Mouse (Mus musculus) stomach, embryonic 16.5 days (tissue): Measurements from ENCODE around the gene Zfp677. TPM values are rescaled to one million over a fixed set of nuclear protein-coding genes. Genes with fewer than 3 reads are reported as not detected.
"Not testable (repeated sequence)": the region's sequence is repeated elsewhere in the genome, so short reads cannot be mapped to it uniquely, and the experiment has no call there.

Experiments used
- ATAC-seq: fragments of 200-750 bp; cut with Nextera tagmentation; 2 replicates; pipeline ENCODE4 v1.8.0; 2017; ENCODE audit warnings: moderate number of reproducible peaks, moderate TSS enrichment; ENCODE audit not compliant: insufficient read depth, low FRiP score
- H3K27ac ChIP-seq: fragments of 300-500 bp; sonication (generic); 2 replicates; pipeline ENCODE4 v1.5.1; 2014; ENCODE audit warnings: low read length
- H3K27me3 ChIP-seq: fragments of 300-500 bp; sonication (generic); 2 replicates; pipeline ENCODE4 v1.6.1; 2014; ENCODE audit warnings: low read length, control low read depth, mixed read lengths; ENCODE audit not compliant: control insufficient read depth, insufficient read depth
- H3K36me3 ChIP-seq: fragments of 300-500 bp; sonication (generic); 2 replicates; pipeline ENCODE4 v1.6.1; 2014; ENCODE audit warnings: low read length; ENCODE audit not compliant: control insufficient read depth, insufficient read depth
- H3K4me1 ChIP-seq: fragments of 300-500 bp; sonication (generic); 2 replicates; pipeline ENCODE4 v1.6.1; 2014; ENCODE audit warnings: low read length, control low read depth, mixed read lengths; ENCODE audit not compliant: control insufficient read depth, insufficient read depth
- H3K4me2 ChIP-seq: fragments of 300-500 bp; sonication (generic); 2 replicates; pipeline ENCODE4 v1.6.1; 2014; ENCODE audit warnings: low read depth, low read length, mixed read lengths
- H3K4me3 ChIP-seq: fragments of 300-500 bp; sonication (generic); replicated peaks from 2 replicates; pipeline ENCODE4 v1.5.1; 2014; ENCODE audit warnings: mild to moderate bottlenecking, low read length
- H3K9ac ChIP-seq: fragments of 300-500 bp; sonication (generic); 2 replicates; pipeline ENCODE4 v1.6.1; 2014; ENCODE audit warnings: low read length
- H3K9me3 ChIP-seq: fragments of 300-500 bp; sonication (generic); replicated peaks from 2 replicates; pipeline ENCODE4 v1.6.1; 2016; ENCODE audit warnings: low read length, control low read depth; ENCODE audit not compliant: control insufficient read depth
- WGBS: fragments of 180-500 bp; shearing (Covaris S2); extraction: QIAGEN DNeasy Blood & Tissue Kit; methylation state at CpG from one replicate; pipeline ENCODE4 v1.1.7; 2014; 5-methylcytosine and 5-hydroxymethylcytosine counted together
- polyA plus RNA-seq: library from polyadenylated mRNA; unstranded; fragments of >200 nt; fragmentation: Nextera tagmentation; extraction: Ambion mirVana; gene quantifications from 2 replicates; pipeline ENCODE4 v1.2.1, GENCODE M21; 2015

The Zfp677 gene
- 3.4 and 3.6 TPM in 2 replicates for polyA plus RNA-seq

DNA sequence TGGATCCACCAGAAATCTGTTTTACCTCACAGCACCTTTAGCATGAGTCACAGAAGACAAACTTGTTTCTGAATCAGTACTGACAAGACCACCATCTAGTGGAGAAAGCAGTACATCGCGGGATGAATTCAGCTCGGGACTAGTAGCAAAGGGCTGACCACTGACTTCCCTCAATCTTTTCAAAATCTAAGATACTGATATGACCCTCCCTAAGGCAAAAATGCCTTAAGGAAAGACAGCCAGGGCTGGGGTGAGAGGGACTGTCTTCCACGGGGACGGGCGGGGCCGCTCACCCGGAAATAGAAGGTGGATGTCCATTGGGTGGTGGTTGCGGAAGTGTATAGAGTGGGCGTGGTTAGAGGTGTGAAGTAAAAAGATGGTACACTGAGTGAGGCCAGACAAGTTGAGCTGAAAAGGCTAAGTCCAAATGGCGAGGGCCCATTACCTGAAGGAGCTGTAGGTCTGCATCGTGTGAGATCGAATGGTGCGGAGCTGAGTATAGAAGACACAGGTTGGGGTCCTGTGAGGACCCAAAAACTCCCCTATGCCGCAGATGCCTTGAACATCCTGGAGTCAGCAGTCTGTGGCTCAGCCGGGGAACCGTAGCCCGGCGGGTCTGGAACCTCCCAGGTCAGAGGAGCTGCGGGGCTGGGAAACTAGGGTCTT is at the start of gene Zfp677:
Gene Zfp677, plus strand, starts transcription at position 358 of the 666 bp plus-strand sequence.
- H3K4me3 ChIP-seq: peak within 1 kb of the TSS; percentile 65
- no peaks in the 10 kb centered on the region for H3K36me3 ChIP-seq
- peak within 1 kb of the TSS; percentile 95 for H3K4me2 ChIP-seq
- no peaks in the 10 kb centered on the region for H3K27me3 ChIP-seq
- peak within 1 kb of the TSS; percentile 46 for H3K27ac ChIP-seq
- no peaks in the 10 kb centered on the region for H3K4me1 ChIP-seq
- WGBS: 4% methylated on average over 20 of the region's 20 CpGs
- peak within 1 kb of the TSS; percentile 75 for H3K9ac ChIP-seq
- ATAC-seq: peak; percentile 99
- H3K9me3 ChIP-seq: no peaks in the 10 kb centered on the region

DNA sequence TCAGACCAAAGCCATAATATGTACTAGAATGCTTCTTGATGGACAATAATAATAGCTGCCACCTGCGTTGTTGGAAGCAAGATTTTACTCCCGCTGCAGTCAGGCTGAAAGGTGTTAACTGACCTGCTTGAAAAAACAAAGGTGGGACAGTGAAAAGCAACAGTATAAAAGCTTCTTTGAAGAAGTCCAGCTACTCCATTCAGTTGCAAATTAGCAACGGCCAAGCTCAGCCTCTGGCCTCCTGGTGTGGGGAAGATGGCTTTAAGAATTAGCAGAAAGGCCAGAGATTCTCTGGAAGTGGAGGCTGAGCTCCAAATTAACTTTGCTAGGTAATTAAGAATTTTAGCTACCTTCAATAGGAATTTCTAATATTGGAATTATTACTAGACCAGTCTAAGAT is 15.5 kb upstream of the Zfp677 start:
- ATAC-seq, H3K9ac ChIP-seq, H3K36me3 ChIP-seq, H3K27me3 ChIP-seq, H3K4me2 ChIP-seq, H3K4me3 ChIP-seq, H3K27ac ChIP-seq, H3K4me1 ChIP-seq, H3K9me3 ChIP-seq: not testable (repeated sequence)
- WGBS: 30% methylated on average over 3 of the region's 3 CpGs

DNA sequence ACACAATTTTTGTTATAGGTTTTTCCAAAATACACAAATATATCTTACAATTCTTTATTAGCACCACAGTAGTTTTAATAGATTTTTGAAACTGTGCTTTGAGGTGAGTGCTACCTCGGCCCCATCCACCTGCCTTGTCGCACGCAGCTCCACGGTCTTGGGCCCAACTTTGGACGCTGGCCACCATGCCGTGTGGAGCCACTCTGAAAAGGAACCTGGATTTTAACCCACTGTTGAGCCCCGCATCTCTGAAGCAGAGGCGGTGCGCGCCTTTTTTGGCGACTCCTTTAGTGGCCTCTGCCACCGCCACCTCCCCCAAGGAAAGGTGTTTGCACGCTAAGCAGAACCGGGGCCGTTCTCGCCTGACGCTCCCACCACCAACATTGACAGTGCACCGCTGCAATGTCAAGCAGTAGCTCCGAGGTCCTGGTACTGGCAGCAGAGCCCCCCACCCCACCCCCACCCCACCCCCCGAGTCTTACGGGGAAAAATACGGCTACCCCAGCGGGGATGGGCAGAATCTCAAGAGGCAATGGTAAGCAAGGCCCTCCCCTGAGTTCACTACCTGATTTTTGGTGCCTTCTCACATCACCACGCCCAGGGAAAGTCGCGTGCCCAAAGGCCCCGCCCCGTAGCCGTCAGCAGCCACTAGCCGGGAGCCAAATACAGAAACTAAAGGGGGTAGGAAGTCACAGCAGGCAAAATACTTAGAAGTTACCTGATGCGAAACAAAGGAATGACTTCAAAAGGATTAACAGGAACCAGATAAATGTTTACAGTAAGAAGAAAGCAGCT is 13.4 kb upstream of the Zfp677 start:
- no peak overlapping the region for H3K27ac ChIP-seq
- ATAC-seq: peak; percentile 60; the same call in 1 of the 2 replicates
- H3K36me3 ChIP-seq: no peaks in the 10 kb centered on the region
- no peaks in the 10 kb centered on the region for H3K9me3 ChIP-seq
- peak overlapping the region; percentile 68 for H3K9ac ChIP-seq
- no peaks in the 10 kb centered on the region for H3K4me1 ChIP-seq
- peak overlapping the region; percentile 45 for H3K4me3 ChIP-seq
- 5% methylated on average over 31 of the region's 31 CpGs for whole genome bisulfite sequencing
- H3K4me2 ChIP-seq: peak overlapping the region; percentile 82
- H3K27me3 ChIP-seq: no peaks in the 10 kb centered on the region

GRCm38 (mm10) chr17:21375311-21375710 is 8.2 kb upstream of the Zfp677 start:
- 65% methylated on average over 1 of the region's 1 CpGs for WGBS

GRCm38 (mm10) chr17:21384057-21384411 is 486 bp downstream of the Zfp677 start:
- H3K4me3 ChIP-seq: peak overlapping the region; percentile 65
- peak overlapping the region; percentile 75 for H3K9ac ChIP-seq
- ATAC-seq: no peak; the same call in 1 of the 2 replicates
- no peaks in the 10 kb centered on the region for H3K9me3 ChIP-seq
- no peaks in the 10 kb centered on the region for H3K27me3 ChIP-seq
- no peaks in the 10 kb centered on the region for H3K4me1 ChIP-seq
- H3K4me2 ChIP-seq: peak overlapping the region; percentile 95
- 10% methylated on average over 8 of the region's 8 CpGs for WGBS
- H3K36me3 ChIP-seq: no peaks in the 10 kb centered on the region
- H3K27ac ChIP-seq: peak overlapping the region; percentile 46; the same call in 1 of the 2 replicates

More at GRCm38 (mm10) chr17:21375311-21375710, 8.2 kb upstream of the Zfp677 start:
- H3K27me3 ChIP-seq: no peaks in the 10 kb centered on the region
- no peaks in the 10 kb centered on the region for H3K4me1 ChIP-seq
- no peak overlapping the region for H3K4me2 ChIP-seq
- H3K27ac ChIP-seq: no peak overlapping the region
- no peak overlapping the region for H3K9ac ChIP-seq
- no peaks in the 10 kb centered on the region for H3K36me3 ChIP-seq
- no peaks in the 10 kb centered on the region for H3K9me3 ChIP-seq
- H3K4me3 ChIP-seq: no peak overlapping the region
- ATAC-seq: no peak

DNA sequence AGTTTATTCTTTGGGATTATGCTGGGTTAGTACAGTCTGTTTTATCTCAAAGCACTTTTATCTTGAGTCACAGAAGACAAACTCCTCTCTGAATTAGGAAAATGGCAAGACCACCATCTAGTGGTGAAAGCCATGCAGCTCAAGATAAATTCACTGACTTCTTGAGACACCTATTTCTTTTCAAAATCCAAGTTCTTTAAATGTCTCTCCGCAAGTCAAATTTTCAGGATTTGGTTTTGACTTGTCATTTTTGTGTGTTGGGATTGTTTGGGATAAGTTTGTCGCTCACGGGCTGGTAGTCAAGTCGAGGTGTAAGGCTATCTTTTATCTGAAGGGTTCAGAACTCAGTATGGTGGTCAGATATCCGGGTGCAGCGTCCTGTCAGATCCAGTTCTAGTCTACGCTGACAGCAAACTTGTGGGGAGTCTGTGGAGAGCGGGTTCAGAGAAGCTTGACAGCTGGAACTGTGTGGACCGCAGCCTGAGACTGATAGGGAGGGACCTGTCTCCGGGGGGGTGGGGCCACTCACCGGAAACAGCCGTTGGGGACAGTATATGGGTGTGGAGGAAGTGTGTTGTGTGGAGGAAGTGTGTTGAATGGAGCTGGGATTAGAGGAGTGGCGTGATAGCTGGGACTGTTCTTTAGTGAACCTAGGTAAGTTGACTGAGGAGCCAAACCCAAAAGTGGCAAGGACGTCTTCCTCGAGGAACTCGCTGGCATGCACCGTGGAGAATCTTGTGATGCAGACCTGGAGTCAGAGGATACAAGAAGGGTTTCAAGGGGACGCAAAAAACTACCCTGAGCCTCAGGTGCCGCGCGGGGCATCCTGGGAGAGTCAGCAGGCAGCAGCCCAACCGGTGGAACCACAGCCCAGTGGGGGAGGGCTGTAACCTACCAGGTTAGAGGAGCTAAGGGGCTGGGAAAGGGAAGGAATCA is 39.4 kb downstream of the Zfp677 start, which contains the start of gene Zfp54:
Gene Zfp54, plus strand, starts transcription at position 564 of the 936 bp plus-strand sequence.
- peak; percentile 100 for ATAC-seq
- H3K9ac ChIP-seq: peak within 1 kb of the TSS; percentile 71
- H3K36me3 ChIP-seq: no peaks in the 10 kb centered on the region
- under 1% methylated on average over 22 of the region's 22 CpGs for WGBS
- peak within 1 kb of the TSS; percentile 92 for H3K4me2 ChIP-seq
- H3K9me3 ChIP-seq: no peaks in the 10 kb centered on the region
- peak within 1 kb of the TSS; percentile 58 for H3K4me3 ChIP-seq
- peaks cover 6% of the 10 kb centered on the region for H3K4me1 ChIP-seq
- peak within 1 kb of the TSS; percentile 92 for H3K27ac ChIP-seq
- H3K27me3 ChIP-seq: no peaks in the 10 kb centered on the region

DNA sequence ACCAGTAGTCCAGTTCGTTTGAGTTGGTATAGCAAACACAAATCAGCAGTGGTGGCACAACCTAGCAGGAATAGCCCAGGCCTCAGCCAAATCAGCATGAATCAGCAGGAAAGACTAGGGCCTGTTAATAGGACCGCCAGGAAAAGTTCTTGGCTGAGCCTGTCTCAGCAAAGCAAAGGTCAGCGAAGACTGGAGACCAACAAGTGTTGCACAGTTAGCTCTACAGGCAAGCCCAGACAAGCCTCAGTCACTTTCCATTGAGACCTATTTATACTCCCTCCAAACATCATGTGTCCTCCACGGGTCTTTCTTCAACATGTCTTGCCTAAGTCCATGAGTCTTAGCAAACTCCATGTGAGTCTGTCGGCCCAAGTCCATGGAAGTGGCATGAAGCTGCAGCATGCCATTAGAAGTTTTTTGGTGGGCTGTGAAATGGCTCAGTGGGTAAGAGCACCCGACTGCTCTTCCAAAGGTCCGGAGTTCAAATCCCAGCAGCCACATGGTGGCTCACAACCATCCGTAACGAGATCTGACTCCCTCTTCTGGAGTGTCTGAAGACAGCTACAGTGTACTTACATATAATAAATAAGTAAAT is 55.4 kb downstream of the Zfp677 start:
- H3K4me3 ChIP-seq: not testable (repeated sequence)

More for the DNA sequence above, 55.4 kb downstream of the Zfp677 start:
- H3K27me3 ChIP-seq, H3K9ac ChIP-seq, H3K4me1 ChIP-seq, ATAC-seq, H3K27ac ChIP-seq, H3K36me3 ChIP-seq, H3K4me2 ChIP-seq, H3K9me3 ChIP-seq: not testable (repeated sequence)
- 73% methylated on average over 9 of the region's 9 CpGs for WGBS
